Mouse (Mus musculus): ENCODE results near the gene Riok2. TPM values are rescaled to one million over a fixed set of nuclear protein-coding genes. Genes with fewer than 3 reads are reported as not detected.
A peak's percentile ranks its signal among the peaks of the same experiment; 100 is the strongest.
"Not testable (repeated sequence)": the region's sequence is repeated elsewhere in the genome, so short reads cannot be mapped to it uniquely, and the experiment has no call there.

The Riok2 gene
- 25.9 and 27.5 TPM in 2 replicates for polyA plus RNA-seq (2012; rRNA removed)

GRCm38 (mm10) chr17:17373918-17374910, at the start of gene Riok2:
Gene Riok2, plus strand, starts transcription at chr17:17374309.
- DNase-seq: peak; percentile 93
- Histone ChIP-seq H3K27ac (ENCODE audit: insufficient read depth, low read length) (peak within 1 kb of the TSS; percentile 64; the same call in 1 of the 2 replicates), H3K27me3 (ENCODE audit: control insufficient read depth, insufficient read depth, low read length) (no peaks in the 10 kb centered on the region), H3K4me1 (ENCODE audit: control insufficient read depth, insufficient read depth, low read length) (no peaks in the 10 kb centered on the region; the same call in 1 of the 2 replicates), H3K4me3 (replicated peaks; ENCODE audit: insufficient read depth, low read depth, low read length) (peak within 1 kb of the TSS; percentile 100)
- WGBS: under 1% methylated on average over 48 of the region's 48 CpGs
- TF ChIP-seq POLR2A (IDR thresholded peaks at IDR 0.05; ENCODE audit: borderline replicate concordance, insufficient read depth, low read length): peak; percentile 58; the same call in 1 of the 2 replicates
- no peak for TF ChIP-seq CTCF (IDR thresholded peaks at IDR 0.05; ENCODE audit: borderline replicate concordance, insufficient read depth, low read depth, low read length)

DNA sequence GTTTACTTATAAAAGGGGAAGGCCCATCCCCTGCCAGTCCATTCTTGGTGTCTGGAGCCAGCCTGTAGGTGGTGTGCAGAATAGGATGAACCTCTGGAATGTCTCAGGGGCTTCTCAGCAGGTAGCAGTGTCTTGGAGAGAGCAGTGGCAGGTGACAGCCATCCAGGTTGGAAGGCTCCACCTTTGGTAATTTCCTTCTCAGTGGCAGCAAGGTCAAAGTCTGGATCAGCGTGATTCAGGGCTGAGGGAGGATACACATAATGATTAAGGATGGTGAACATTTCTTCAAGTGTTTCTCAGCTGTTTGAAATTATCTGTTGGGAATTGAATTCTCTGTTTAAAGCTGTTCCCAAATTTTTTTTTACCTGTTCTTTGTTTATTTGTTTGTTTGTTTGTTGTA, 48.1 kb upstream of the Riok2 start:
- not testable (repeated sequence) for H3K27ac ChIP-seq (ENCODE audit: insufficient read depth, low read length); DNase-seq; H3K4me3 ChIP-seq (replicated peaks; ENCODE audit: insufficient read depth, low read depth, low read length); H3K4me1 ChIP-seq (ENCODE audit: control insufficient read depth, insufficient read depth, low read length); H3K27me3 ChIP-seq (ENCODE audit: control insufficient read depth, insufficient read depth, low read length)
- 65% methylated on average over 1 of the region's 1 CpGs for WGBS

DNA sequence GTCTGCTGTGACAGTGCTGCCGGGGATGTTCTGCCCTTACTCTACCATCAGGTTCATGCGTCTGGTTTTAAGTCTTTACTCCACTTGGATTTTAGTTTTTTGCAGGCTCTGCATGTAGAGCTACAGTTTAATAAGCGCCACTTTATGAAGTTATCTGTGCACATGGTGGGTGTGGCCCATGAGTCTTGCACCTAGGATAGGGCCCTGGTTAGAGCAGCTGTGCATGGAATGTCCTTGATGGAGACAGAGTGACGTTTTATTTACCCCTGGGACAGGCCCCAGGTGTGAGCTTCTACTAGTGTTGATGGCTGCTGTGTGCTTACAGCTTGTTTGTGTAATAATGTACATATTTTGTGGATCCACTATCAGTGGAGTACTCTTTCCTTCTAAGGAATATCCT, 47.5 kb upstream of the Riok2 start:
- Histone ChIP-seq H3K27me3 (ENCODE audit: control insufficient read depth, insufficient read depth, low read length) (no peaks in the 10 kb centered on the region), H3K27ac (ENCODE audit: insufficient read depth, low read length) (no peak overlapping the region), H3K4me3 (replicated peaks; ENCODE audit: insufficient read depth, low read depth, low read length) (no peak overlapping the region), H3K4me1 (ENCODE audit: control insufficient read depth, insufficient read depth, low read length) (no peaks in the 10 kb centered on the region)
- TF ChIP-seq POLR2A (IDR thresholded peaks at IDR 0.05; ENCODE audit: borderline replicate concordance, insufficient read depth, low read length) (no peak), CTCF (IDR thresholded peaks at IDR 0.05; ENCODE audit: borderline replicate concordance, insufficient read depth, low read depth, low read length) (no peak)
- DNase-seq: no peak
- 82% methylated on average over 4 of the region's 4 CpGs for WGBS

- not testable (repeated sequence) for H3K4me1 ChIP-seq (ENCODE audit: control insufficient read depth, insufficient read depth, low read length); H3K27me3 ChIP-seq (ENCODE audit: control insufficient read depth, insufficient read depth, low read length); H3K27ac ChIP-seq (ENCODE audit: insufficient read depth, low read length)
- peak in 1 of 2 experiments; percentile 10 for DNase-seq
- peak overlapping the region; percentile 37 for H3K4me3 ChIP-seq (replicated peaks; ENCODE audit: insufficient read depth, low read depth, low read length)
- WGBS: 4% methylated on average over 37 of the region's 40 CpGs
Measured at GRCm38 (mm10) chr17:17345374-17346183, 28.5 kb upstream of the Riok2 start.

DNA sequence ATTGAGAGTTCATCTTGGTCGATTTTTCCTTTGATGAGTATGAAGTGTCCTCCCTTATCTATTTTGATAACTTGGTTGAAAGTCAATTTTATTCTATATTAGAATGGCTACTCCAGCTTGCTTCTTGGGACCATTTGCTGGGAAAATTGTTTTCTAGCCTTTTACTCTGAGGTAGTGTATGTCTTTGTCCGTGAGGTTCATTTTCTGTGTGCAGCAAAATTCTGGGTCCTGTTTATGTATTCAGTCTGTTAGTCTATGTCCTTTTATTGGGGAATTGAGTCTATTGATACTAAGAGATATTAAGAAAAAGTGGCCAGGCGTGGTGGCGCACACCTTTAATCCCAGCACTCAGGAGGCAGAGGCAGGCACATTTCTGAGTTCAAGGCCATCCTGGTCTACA, 27.8 kb upstream of the Riok2 start:
- H3K4me3 ChIP-seq (replicated peaks; ENCODE audit: insufficient read depth, low read depth, low read length); H3K4me1 ChIP-seq (ENCODE audit: control insufficient read depth, insufficient read depth, low read length); DNase-seq; H3K27ac ChIP-seq (ENCODE audit: insufficient read depth, low read length); H3K27me3 ChIP-seq (ENCODE audit: control insufficient read depth, insufficient read depth, low read length): not testable (repeated sequence)
- 45% methylated on average over 4 of the region's 4 CpGs for WGBS

- Histone ChIP-seq H3K4me1 (ENCODE audit: control insufficient read depth, insufficient read depth, low read length) (no peaks in the 10 kb centered on the region; the same call in 1 of the 2 replicates), H3K27me3 (ENCODE audit: control insufficient read depth, insufficient read depth, low read length) (no peaks in the 10 kb centered on the region), H3K27ac (ENCODE audit: insufficient read depth, low read length) (0 out of 2 replicates have a peak overlapping the region, but pooled peaks have one; percentile 2), H3K4me3 (replicated peaks; ENCODE audit: insufficient read depth, low read depth, low read length) (peak overlapping the region; percentile 100)
- TF ChIP-seq POLR2A (IDR thresholded peaks at IDR 0.05; ENCODE audit: borderline replicate concordance, insufficient read depth, low read length): no peak
- TF ChIP-seq CTCF (IDR thresholded peaks at IDR 0.05; ENCODE audit: borderline replicate concordance, insufficient read depth, low read depth, low read length): no peak
- no peak for DNase-seq
- 5% methylated on average over 6 of the region's 6 CpGs for WGBS
Measured at GRCm38 (mm10) chr17:17373550-17373917, 575 bp upstream of the Riok2 start.

GRCm38 (mm10) chr17:17375581-17375980, 1.5 kb downstream of the Riok2 start:
- Histone ChIP-seq H3K27me3 (ENCODE audit: control insufficient read depth, insufficient read depth, low read length) (no peaks in the 10 kb centered on the region), H3K4me3 (replicated peaks; ENCODE audit: insufficient read depth, low read depth, low read length) (no peak overlapping the region), H3K27ac (ENCODE audit: insufficient read depth, low read length) (no peak overlapping the region), H3K4me1 (ENCODE audit: control insufficient read depth, insufficient read depth, low read length) (no peaks in the 10 kb centered on the region; the same call in 1 of the 2 replicates)
- WGBS: 80% methylated on average over 3 of the region's 3 CpGs
- TF ChIP-seq POLR2A (IDR thresholded peaks at IDR 0.05; ENCODE audit: borderline replicate concordance, insufficient read depth, low read length) (no peak), CTCF (IDR thresholded peaks at IDR 0.05; ENCODE audit: borderline replicate concordance, insufficient read depth, low read depth, low read length) (no peak)
- no peak for DNase-seq

DNA sequence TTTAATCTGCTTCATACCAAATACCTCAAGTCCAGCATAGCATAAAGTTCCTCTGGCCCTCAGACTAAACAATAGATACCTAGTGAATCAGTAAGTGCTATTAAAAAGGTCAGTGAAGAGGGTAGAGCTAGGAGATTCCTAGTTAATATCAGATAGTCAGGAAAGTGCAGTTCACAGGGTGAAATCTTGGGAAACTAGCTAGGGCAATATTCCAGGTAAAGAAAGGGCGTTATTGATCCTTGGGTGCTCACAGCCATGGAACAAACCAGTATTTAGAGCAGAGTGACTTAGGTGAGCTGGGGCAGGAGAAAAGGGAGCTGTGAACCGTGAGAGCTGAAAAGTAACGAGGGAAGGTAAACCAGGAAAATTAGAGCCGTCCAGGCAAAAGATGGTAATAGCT, 9.6 kb downstream of the Riok2 start:
- no peak for DNase-seq
- Histone ChIP-seq H3K27ac (ENCODE audit: insufficient read depth, low read length) (no peak overlapping the region), H3K4me1 (ENCODE audit: control insufficient read depth, insufficient read depth, low read length) (no peaks in the 10 kb centered on the region), H3K27me3 (ENCODE audit: control insufficient read depth, insufficient read depth, low read length) (no peaks in the 10 kb centered on the region), H3K4me3 (replicated peaks; ENCODE audit: insufficient read depth, low read depth, low read length) (no peak overlapping the region)
- TF ChIP-seq POLR2A (IDR thresholded peaks at IDR 0.05; ENCODE audit: borderline replicate concordance, insufficient read depth, low read length) (no peak), CTCF (IDR thresholded peaks at IDR 0.05; ENCODE audit: borderline replicate concordance, insufficient read depth, low read depth, low read length) (no peak)
- WGBS: 96% methylated on average over 4 of the region's 4 CpGs
